Mouse (Mus musculus) heart, embryonic 14.5 days (tissue): ENCODE data around the gene Polr1a. TPM values are rescaled to one million over a fixed set of nuclear protein-coding genes. Genes with fewer than 3 reads are reported as not detected.

Experiments used
- ATAC-seq: fragments of 200-750 bp; cut with Nextera tagmentation; 2 replicates; pipeline ENCODE4 v1.8.0; 2017; ENCODE audit warnings: low read depth, moderate TSS enrichment; ENCODE audit not compliant: insufficient number of reproducible peaks, insufficient read depth, low FRiP score
- H3K27ac ChIP-seq, 2 experiments: fragments of 200-500 bp in 1 of 2; fragments of 300-500 bp in 1 of 2; sonication (generic) in 1 of 2; replicated peaks in 1 of 2; 2 replicates each; pipeline ENCODE4 v1.5.1; 2012 to 2014; ENCODE audit warnings: low read depth in 2 of 2, low read length in 2 of 2, control low read depth in 1 of 2, mild to moderate bottlenecking in 1 of 2, mixed read lengths in 1 of 2; ENCODE audit not compliant: control insufficient read depth in 1 of 2, insufficient read depth in 1 of 2
- H3K27me3 ChIP-seq: fragments of 300-500 bp; sonication (generic); 2 replicates; pipeline ENCODE4 v1.6.1; 2014; ENCODE audit warnings: mild to moderate bottlenecking, low read length, control low read depth; ENCODE audit not compliant: control insufficient read depth, insufficient read depth
- H3K36me3 ChIP-seq: fragments of 300-500 bp; sonication (generic); 2 replicates; pipeline ENCODE4 v1.6.1; 2014; ENCODE audit warnings: mild to moderate bottlenecking, control low read depth, low read length, mixed read lengths; ENCODE audit not compliant: control insufficient read depth, insufficient read depth
- H3K4me1 ChIP-seq, 2 experiments: fragments of 200-500 bp in 1 of 2; fragments of 300-500 bp in 1 of 2; sonication (generic) in 1 of 2; 2 replicates each; pipeline ENCODE4 v1.6.1; 2012 to 2014; ENCODE audit warnings: low read length in 2 of 2, control low read depth in 1 of 2, mixed read lengths in 1 of 2; ENCODE audit not compliant: control insufficient read depth in 2 of 2, insufficient read depth in 2 of 2
- H3K4me2 ChIP-seq: fragments of 300-500 bp; sonication (generic); 2 replicates; pipeline ENCODE4 v1.6.1; 2014; ENCODE audit warnings: mild to moderate bottlenecking, low read length
- H3K4me3 ChIP-seq, 2 experiments: fragments of 200-500 bp in 1 of 2; fragments of 300-500 bp in 1 of 2; sonication (generic) in 1 of 2; 2 replicates each; pipeline ENCODE4 v1.5.1; 2012 to 2014; ENCODE audit warnings: low read length in 2 of 2, mild to moderate bottlenecking in 2 of 2, control low read depth in 1 of 2, low read depth in 1 of 2, moderate library complexity in 1 of 2; ENCODE audit not compliant: control insufficient read depth in 1 of 2, insufficient read depth in 1 of 2
- H3K9ac ChIP-seq: fragments of 300-500 bp; sonication (generic); 2 replicates; pipeline ENCODE4 v1.6.1; 2014; ENCODE audit warnings: mild to moderate bottlenecking, low read length
- H3K9me3 ChIP-seq: fragments of 300-500 bp; sonication (generic); 2 replicates; pipeline ENCODE4 v1.6.1; 2016; ENCODE audit warnings: low read length, control low read depth; ENCODE audit not compliant: control insufficient read depth
- WGBS: fragments of 180-500 bp; shearing (Covaris S2); extraction: QIAGEN DNeasy Blood & Tissue Kit; methylation state at CpG from one replicate; pipeline ENCODE4 v1.1.7; 2014; 5-methylcytosine and 5-hydroxymethylcytosine counted together
- polyA plus RNA-seq: library from polyadenylated mRNA; unstranded; fragments of >200 nt; fragmentation: Nextera tagmentation; extraction: Ambion mirVana; gene quantifications from 2 replicates; pipeline ENCODE4 v1.2.1, GENCODE M21; 2014

Polr1a gene
- polyA plus RNA-seq, 1 experiment from 2014 or later: 17.6 TPM

GRCm38 (mm10) chr6:71997215-71997614, 88.4 kb downstream of the Polr1a start:
- no peak for ATAC-seq
- Histone ChIP-seq H3K9ac (no peak overlapping the region), H3K4me1 (peaks cover 3% of the 10 kb centered on the region in 2 experiments; a peak in 1 of 4 replicates), H3K36me3 (no peaks in the 10 kb centered on the region), H3K4me3 (no peak overlapping the region), H3K9me3 (peaks cover 6% of the 10 kb centered on the region; the same call in 1 of the 2 replicates), H3K4me2 (no peak overlapping the region), H3K27me3 (no peaks in the 10 kb centered on the region), H3K27ac (no peak overlapping the region)
- 90% methylated on average over 1 of the region's 1 CpGs for WGBS

- H3K9me3 ChIP-seq: peaks cover 6% of the 10 kb centered on the region; the same call in 1 of the 2 replicates
- H3K4me1 ChIP-seq: 0 out of 4 replicates have a peak, but pooled peaks cover 0 to 3% of the 10 kb centered on the region in 2 experiments
- ATAC-seq: no peak
- H3K27ac ChIP-seq: no peak overlapping the region
- 80% methylated on average over 11 of the region's 11 CpGs for WGBS
- H3K9ac ChIP-seq: no peak overlapping the region
- no peaks in the 10 kb centered on the region for H3K27me3 ChIP-seq
- H3K4me3 ChIP-seq: no peak overlapping the region
- no peaks in the 10 kb centered on the region for H3K36me3 ChIP-seq
- no peak overlapping the region for H3K4me2 ChIP-seq
Measured at GRCm38 (mm10) chr6:71999917-72000512, 91.2 kb downstream of the Polr1a start.

GRCm38 (mm10) chr6:72001220-72001777, 92.4 kb downstream of the Polr1a start:
- ATAC-seq: no peak
- H3K9ac ChIP-seq: no peak overlapping the region
- no peak overlapping the region for H3K4me3 ChIP-seq
- 0 out of 4 replicates have a peak, but pooled peaks cover 0 to 3% of the 10 kb centered on the region in 2 experiments for H3K4me1 ChIP-seq
- peaks cover 4% of the 10 kb centered on the region; the same call in 1 of the 2 replicates for H3K9me3 ChIP-seq
- no peak overlapping the region for H3K27ac ChIP-seq
- 53% methylated on average over 5 of the region's 5 CpGs for WGBS
- H3K27me3 ChIP-seq: no peaks in the 10 kb centered on the region
- no peak overlapping the region for H3K4me2 ChIP-seq
- no peaks in the 10 kb centered on the region for H3K36me3 ChIP-seq

GRCm38 (mm10) chr6:72007411-72008212, 98.8 kb downstream of the Polr1a start:
- Histone ChIP-seq H3K36me3 (no peaks in the 10 kb centered on the region), H3K4me2 (no peak overlapping the region), H3K9me3 (no peaks in the 10 kb centered on the region), H3K4me3 (no peak overlapping the region), H3K27me3 (no peaks in the 10 kb centered on the region), H3K4me1 (no peaks in the 10 kb centered on the region), H3K27ac (no peak overlapping the region), H3K9ac (no peak overlapping the region)
- 62% methylated on average over 3 of the region's 3 CpGs for WGBS
- ATAC-seq: no peak

GRCm38 (mm10) chr6:72008213-72008655, 99.4 kb downstream of the Polr1a start:
- Histone ChIP-seq H3K4me1 (no peaks in the 10 kb centered on the region), H3K27ac (no peak overlapping the region), H3K4me2 (no peak overlapping the region), H3K4me3 (no peak overlapping the region), H3K9me3 (no peaks in the 10 kb centered on the region), H3K36me3 (no peaks in the 10 kb centered on the region), H3K9ac (no peak overlapping the region), H3K27me3 (no peaks in the 10 kb centered on the region)
- no peak for ATAC-seq
- WGBS: 86% methylated on average over 4 of the region's 4 CpGs

- H3K4me2 ChIP-seq: no peak overlapping the region
- H3K27me3 ChIP-seq: no peaks in the 10 kb centered on the region
- H3K9ac ChIP-seq: no peak overlapping the region
- H3K27ac ChIP-seq: no peak overlapping the region
- no peak for ATAC-seq
- no peaks in the 10 kb centered on the region for H3K36me3 ChIP-seq
- H3K9me3 ChIP-seq: no peaks in the 10 kb centered on the region
- 79% methylated on average over 1 of the region's 1 CpGs for WGBS
- no peaks in the 10 kb centered on the region for H3K4me1 ChIP-seq
- H3K4me3 ChIP-seq: no peak overlapping the region
Measured at GRCm38 (mm10) chr6:72009454-72009853, 100.6 kb downstream of the Polr1a start.

- H3K27ac ChIP-seq: no peak overlapping the region
- WGBS: 54% methylated on average over 4 of the region's 4 CpGs
- H3K27me3 ChIP-seq: no peaks in the 10 kb centered on the region
- H3K36me3 ChIP-seq: no peaks in the 10 kb centered on the region
- no peaks in the 10 kb centered on the region for H3K4me1 ChIP-seq
- no peak for ATAC-seq
- H3K4me2 ChIP-seq: no peak overlapping the region
- no peak overlapping the region for H3K4me3 ChIP-seq
- no peak overlapping the region for H3K9ac ChIP-seq
- H3K9me3 ChIP-seq: no peaks in the 10 kb centered on the region
Measured at GRCm38 (mm10) chr6:72014033-72014432, 105.2 kb downstream of the Polr1a start.
